Mouse (Mus musculus) mature B cell (primary cell): Measurements from ENCODE around the gene Prss34.

Source experiments
- in situ Hi-C: fragments of 300-500 bp; cut with MboI; formaldehyde crosslinking; loops from 2 replicates; pipeline ENCODE4 v1.14.3; 2019

Prss34 gene

GRCm38 (mm10) chr17:25318354-25318753, 20.2 kb downstream of the Prss34 start, which contains the start of gene Prss29:
TSS of gene Prss29 (plus strand) at chr17:25318654.
- in situ Hi-C loops = no loop called here

- in situ Hi-C loops = no loop called here
Observed at GRCm38 (mm10) chr17:25320819-25321218, 22.6 kb downstream of the Prss34 start.

GRCm38 (mm10) chr17:25322930-25323329, 24.7 kb downstream of the Prss34 start:
- in situ Hi-C loops = no loop called here

- in situ Hi-C loops = no loop called here
Observed at GRCm38 (mm10) chr17:25332321-25332720, 34.1 kb downstream of the Prss34 start.

- in situ Hi-C loops = no loop called here
Observed at GRCm38 (mm10) chr17:25333943-25334342, 35.7 kb downstream of the Prss34 start.

- in situ Hi-C loops = no loop called here
Observed at GRCm38 (mm10) chr17:25338218-25338617, 40.0 kb downstream of the Prss34 start.

GRCm38 (mm10) chr17:25340003-25340402, 41.8 kb downstream of the Prss34 start:
- in situ Hi-C loops = no loop called here

GRCm38 (mm10) chr17:25341490-25341889, 43.3 kb downstream of the Prss34 start:
- in situ Hi-C loops = no loop called here

- in situ Hi-C loops = no loop called here
Observed at GRCm38 (mm10) chr17:25345462-25345861, 47.3 kb downstream of the Prss34 start, which contains the start of gene Tpsab1. TSS of gene Tpsab1 (minus strand) at chr17:25345562.
